Mouse (Mus musculus): Measurements from ENCODE around the gene Ehd1.

- TF ChIP-seq CTCF (IDR thresholded peaks at IDR 0.05 in 2 of 3, conservative IDR thresholded peaks at IDR 0.05 in 1 of 3; ENCODE audit: control insufficient read depth in 1 of 3, insufficient read depth in 1 of 3, low read depth in 2 of 3, low read length in 3 of 3, poor library complexity in 1 of 3, severe bottlenecking in 1 of 3) = no peak
- TF ChIP-seq ZC3H11A (IDR thresholded peaks at IDR 0.05; ENCODE audit: low read depth, low read length) = no peak
- TF ChIP-seq POLR2AphosphoS2 (IDR thresholded peaks at IDR 0.05; ENCODE audit: low read length) = no peak
- TF ChIP-seq EP300 (IDR thresholded peaks at IDR 0.05; ENCODE audit: low read depth in 1 of 2, low read length in 2 of 2) = no peak
- TF ChIP-seq SIN3A (IDR thresholded peaks at IDR 0.05; ENCODE audit: low read length) = no peak
- TF ChIP-seq NRF1 (IDR thresholded peaks at IDR 0.05; ENCODE audit: insufficient read depth, low read depth, low read length, poor library complexity, severe bottlenecking) = no peak
- no peak for TF ChIP-seq E2F4 (IDR thresholded peaks at IDR 0.05; ENCODE audit: borderline replicate concordance, low read depth, low read length)
- no peak for TF ChIP-seq POLR2A (IDR thresholded peaks at IDR 0.05; ENCODE audit: control insufficient read depth in 1 of 2, insufficient read depth in 1 of 2, low read depth in 1 of 2, low read length in 2 of 2, poor library complexity in 1 of 2)
Observed at GRCm38 (mm10) chr19:6315573-6315972, 39.0 kb downstream of the Ehd1 start.
